Mouse (Mus musculus): ENCODE results near the gene Mindy4b-ps. TPM values are rescaled to one million over a fixed set of nuclear protein-coding genes. Genes with fewer than 3 reads are reported as not detected.

Gene Mindy4b-ps
- polyA plus RNA-seq, 1 experiment from 2014 or later, result not detected

Other genes starting within 250 kb of the Mindy4b-ps start
- 14.8 and 15.6 TPM in 2 replicates for gene Selenot, start 245.7 kb downstream of the Mindy4b-ps start, polyA plus RNA-seq (2015; fragmentation: Nextera tagmentation; extraction: Ambion mirVana)
- gene Erich6, start 185.1 kb downstream of the Mindy4b-ps start, polyA plus RNA-seq (2015; fragmentation: Nextera tagmentation; extraction: Ambion mirVana), result not detected in 2 replicates
- gene Siah2, start 129.9 kb downstream of the Mindy4b-ps start, polyA plus RNA-seq (2015; fragmentation: Nextera tagmentation; extraction: Ambion mirVana), result 2.4 and 2.5 TPM in 2 replicates
- gene Clrn1, start 63.0 kb upstream of the Mindy4b-ps start, polyA plus RNA-seq (2015; fragmentation: Nextera tagmentation; extraction: Ambion mirVana), result not detected in 2 replicates
- gene Med12l, start 183.5 kb upstream of the Mindy4b-ps start, polyA plus RNA-seq (2015; fragmentation: Nextera tagmentation; extraction: Ambion mirVana), result 0.69 and 1.0 TPM in 2 replicates